Mouse (Mus musculus) layer of hippocampus, postnatal 36 days (tissue): ENCODE measurements around the gene Med24. TPM values are rescaled to one million over a fixed set of nuclear protein-coding genes. Genes with fewer than 3 reads are reported as not detected.

Source experiments
- DNase-seq, 2 experiments: peaks; one replicate each; pipeline ENCODE4 v3.0.0; 2022
- total RNA-seq, 2 experiments: library from RNA; stranded (reverse); gene quantifications; 2 replicates each; pipeline ENCODE4 v1.2.3; 2021

Med24 gene
- 100 to 1,000 TPM; 127 to 140 TPM for total RNA-seq

- peak; percentile 85 to 86 for DNase-seq
These were observed at the start of gene Med24 for GRCm38 (mm10) chr11:98729119-98729588. Gene Med24, minus strand, starts transcription at chr11:98729435.

- no peak for DNase-seq
These were observed 48.7 kb upstream of the Med24 start for GRCm38 (mm10) chr11:98777888-98778287.

DNA sequence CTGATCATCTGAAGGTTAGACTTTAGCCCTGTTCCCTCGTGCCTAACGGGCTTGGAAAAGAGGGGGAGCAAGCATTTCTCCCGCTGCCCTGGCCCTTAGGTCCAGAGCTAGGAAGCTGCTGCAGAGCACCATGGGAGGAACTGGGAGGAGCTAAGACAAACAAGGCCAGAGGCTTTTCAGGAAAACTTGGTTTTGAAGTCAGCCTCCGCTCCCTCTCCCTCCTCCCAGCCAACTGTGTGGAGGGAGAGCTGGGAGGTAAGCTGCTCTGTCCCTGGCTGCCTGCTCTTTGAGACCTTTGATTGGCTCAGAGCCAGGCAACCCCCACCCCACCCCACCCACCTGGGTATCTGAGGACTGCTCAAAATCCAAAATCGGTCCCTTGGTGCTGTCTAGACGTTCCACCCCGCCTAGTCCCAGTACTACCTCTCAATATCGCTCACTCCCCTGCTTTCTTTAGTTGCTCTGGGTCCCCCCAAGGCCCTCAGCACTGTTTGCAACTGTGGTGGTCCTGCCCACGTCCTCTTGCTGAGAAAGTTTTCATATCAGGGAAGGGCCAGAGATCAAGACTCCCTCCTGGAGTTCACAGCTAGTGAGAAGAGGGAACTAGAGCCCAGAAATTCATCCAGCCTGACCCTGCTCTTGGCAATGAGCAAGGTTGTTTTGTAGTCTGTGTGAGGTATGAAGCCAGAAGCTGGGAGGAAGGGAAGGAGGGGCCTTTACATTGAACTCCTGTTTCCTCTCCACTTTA lies 47.8 kb upstream of the Med24 start:
- no peak for DNase-seq

- DNase-seq, result no peak
These were observed 47.0 kb upstream of the Med24 start for GRCm38 (mm10) chr11:98776052-98776764.

GRCm38 (mm10) chr11:98775348-98776051 lies 46.3 kb upstream of the Med24 start:
- peak; percentile 100 for DNase-seq

- peak in 1 of 2 experiments; percentile 37 for DNase-seq
These were observed 45.5 kb upstream of the Med24 start, which contains the start of gene Nr1d1 for GRCm38 (mm10) chr11:98774582-98775347. Gene Nr1d1, minus strand, starts transcription at chr11:98775333.

- DNase-seq, result peak; percentile 100
These were observed 44.5 kb upstream of the Med24 start for GRCm38 (mm10) chr11:98773635-98774295.

GRCm38 (mm10) chr11:98772667-98773171 lies 43.5 kb upstream of the Med24 start:
- DNase-seq, result no peak

DNA sequence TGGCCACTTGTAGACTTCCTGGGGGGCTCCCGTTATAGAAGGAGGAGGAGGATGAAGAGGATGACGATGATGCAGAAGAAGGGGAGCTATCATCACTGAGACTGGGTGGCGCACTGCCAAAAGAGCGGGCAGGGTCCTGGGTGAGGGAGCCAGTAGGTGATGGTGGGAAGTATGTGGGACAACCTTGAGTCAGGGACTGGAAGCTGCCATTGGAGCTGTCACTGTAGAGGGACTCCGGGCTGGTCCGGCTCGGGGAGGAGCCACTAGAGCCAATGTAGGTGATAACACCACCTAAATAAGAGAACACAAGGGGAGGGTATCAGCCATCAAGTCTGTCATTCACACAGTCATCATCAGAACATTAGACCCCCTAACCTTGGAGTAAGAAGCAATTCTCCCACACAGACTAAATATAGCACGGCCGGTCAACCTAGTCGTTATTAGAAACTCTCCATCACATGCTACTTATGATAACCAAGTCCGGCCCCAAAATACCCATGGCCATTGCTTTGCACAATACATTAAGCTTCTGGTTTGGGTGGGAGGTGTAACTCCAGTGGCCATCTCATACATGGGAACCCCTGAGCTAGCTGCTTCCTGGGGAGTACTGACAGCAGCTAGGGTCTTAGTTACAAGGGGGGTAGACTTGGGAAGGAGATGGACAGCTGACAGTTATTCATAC lies 42.8 kb upstream of the Med24 start:
- DNase-seq, result peak in 1 of 2 experiments; percentile 38

GRCm38 (mm10) chr11:98771131-98771530 lies 41.9 kb upstream of the Med24 start:
- peak in 1 of 2 experiments; percentile 36 for DNase-seq

DNA sequence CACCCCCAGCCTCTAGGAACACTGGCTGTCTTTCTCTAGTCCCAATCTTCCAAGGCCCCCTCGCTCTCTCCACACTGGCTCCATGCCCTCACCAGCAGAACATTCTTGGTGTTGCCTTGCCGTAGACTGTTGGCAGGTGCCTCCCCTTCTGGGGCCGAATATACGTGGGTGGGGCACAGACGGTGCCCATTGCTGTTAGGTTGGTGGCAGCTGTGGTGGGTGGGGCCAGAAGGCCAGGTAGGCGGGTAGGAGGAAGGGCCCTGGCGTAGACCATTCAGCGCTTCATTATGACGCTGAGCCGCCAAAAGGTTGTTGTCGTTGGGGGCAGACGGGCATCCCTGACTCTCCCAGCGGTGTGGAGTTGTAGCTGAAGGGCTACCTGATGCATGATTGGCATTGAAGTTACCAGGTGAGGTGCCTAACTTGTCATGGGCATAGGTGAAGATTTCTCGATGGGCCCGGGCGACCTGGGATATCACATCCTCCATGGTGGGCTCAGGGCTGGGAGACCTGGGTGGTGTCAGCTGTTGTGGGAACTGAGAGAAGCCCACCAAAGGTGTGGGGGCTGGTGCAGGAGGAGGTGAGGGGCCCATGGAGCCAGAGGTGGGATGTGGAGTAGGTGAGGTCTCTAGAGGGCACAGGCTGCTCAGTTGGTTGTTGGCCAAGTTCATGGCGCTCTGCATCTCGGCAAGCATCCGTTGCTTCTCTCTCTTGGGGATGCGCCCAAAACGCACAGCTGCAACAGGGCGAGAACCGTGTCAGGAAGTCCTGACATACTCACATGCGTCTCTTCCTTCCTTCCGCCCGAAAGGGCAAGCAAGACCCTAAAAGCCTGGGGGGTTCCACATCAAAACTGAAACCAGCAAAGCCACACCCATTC lies 41.1 kb upstream of the Med24 start:
- peak; percentile 27 to 76 for DNase-seq

- no peak for DNase-seq
These were observed 40.0 kb upstream of the Med24 start for GRCm38 (mm10) chr11:98769007-98769954.

DNA sequence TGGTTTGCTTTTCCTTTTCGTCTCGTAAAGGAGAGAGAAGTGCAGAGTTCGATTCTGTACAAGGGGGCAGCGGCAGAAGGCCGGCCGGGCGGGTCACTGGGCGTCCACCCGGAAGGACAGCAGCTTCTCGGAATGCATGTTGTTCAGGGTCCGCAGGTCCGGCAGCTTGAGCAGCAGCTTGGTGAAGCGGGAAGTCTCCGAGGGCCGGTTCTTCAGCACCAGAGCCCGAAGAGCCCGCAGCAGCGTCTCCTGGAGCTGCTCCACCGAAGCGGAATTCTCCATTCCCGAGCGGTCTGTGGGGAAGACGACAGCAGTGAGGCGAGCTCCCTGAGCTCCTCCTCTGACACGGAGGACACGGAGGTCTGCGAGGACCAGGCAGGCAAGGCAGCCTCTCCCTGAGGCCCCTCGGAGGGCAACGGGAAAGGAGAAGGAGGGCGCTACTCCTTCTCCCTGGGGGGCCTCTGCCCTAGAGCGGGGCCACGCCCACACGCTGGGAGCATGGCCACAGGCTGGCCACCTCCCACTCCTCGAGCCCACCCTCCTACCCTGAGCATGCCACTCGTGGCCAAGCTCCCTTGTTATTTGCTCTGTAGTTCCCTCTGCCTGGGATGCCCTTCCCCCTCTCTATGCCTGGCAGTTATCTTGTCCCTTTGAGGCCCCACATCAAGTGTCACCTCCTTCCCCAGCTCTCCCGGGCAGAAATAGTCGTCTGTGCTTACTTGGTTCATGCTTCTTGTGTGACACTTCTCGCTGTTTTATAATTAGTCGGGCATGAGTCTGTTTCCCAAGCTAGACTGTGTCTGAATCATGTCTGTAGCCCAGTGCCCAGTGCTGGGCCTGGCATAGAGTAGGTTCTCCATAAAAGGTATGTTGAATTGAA lies 39.1 kb upstream of the Med24 start:
- DNase-seq, result no peak

GRCm38 (mm10) chr11:98767713-98768112 lies 38.5 kb upstream of the Med24 start:
- no peak for DNase-seq

DNA sequence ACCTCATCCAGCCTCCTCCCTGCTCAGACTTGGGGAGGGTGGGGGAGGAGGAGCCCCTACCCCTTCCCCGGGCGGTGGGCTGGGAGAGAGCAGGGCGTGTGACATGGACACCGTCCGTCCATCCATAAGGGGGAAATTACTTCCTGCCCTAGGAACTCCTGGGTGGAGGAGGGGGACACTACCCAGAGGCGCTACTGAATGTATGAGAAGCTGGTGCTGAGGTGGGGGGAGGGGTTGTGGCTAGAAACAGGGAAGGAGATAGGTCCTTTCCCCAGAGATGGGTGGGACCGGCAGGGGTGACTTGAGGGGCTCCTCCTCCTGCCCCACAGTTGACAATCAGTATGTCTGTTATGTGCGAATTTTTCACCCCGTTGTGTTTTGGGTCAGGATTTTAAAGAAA lies 38.0 kb upstream of the Med24 start:
- DNase-seq, result no peak

- no peak for DNase-seq
These were observed 37.6 kb upstream of the Med24 start for GRCm38 (mm10) chr11:98766816-98767215.

- DNase-seq, result no peak
These were observed 37.1 kb upstream of the Med24 start for GRCm38 (mm10) chr11:98766346-98766745.
